Mouse (Mus musculus) heart, embryonic 16.5 days (tissue): ENCODE data around the gene Wnk2. TPM values are rescaled to one million over a fixed set of nuclear protein-coding genes. Genes with fewer than 3 reads are reported as not detected.

ENCODE experiments used
- ATAC-seq: fragments of 200-750 bp; cut with Nextera tagmentation; replicated peaks from 2 replicates; pipeline ENCODE4 v1.8.0; 2017; ENCODE audit warnings: moderate number of reproducible peaks; ENCODE audit not compliant: insufficient read depth, low FRiP score; ENCODE audit errors: extremely low read depth
- H3K27ac ChIP-seq: fragments of 300-500 bp; sonication (generic); 2 replicates; pipeline ENCODE4 v1.5.1; 2014; ENCODE audit warnings: mild to moderate bottlenecking, low read length, control low read depth, moderate library complexity
- H3K27me3 ChIP-seq: fragments of 300-500 bp; sonication (generic); 2 replicates; pipeline ENCODE4 v1.6.1; 2014; ENCODE audit warnings: low read length, mixed read lengths; ENCODE audit not compliant: control insufficient read depth, insufficient read depth
- H3K36me3 ChIP-seq: fragments of 300-500 bp; sonication (generic); 2 replicates; pipeline ENCODE4 v1.6.1; 2014; ENCODE audit not compliant: control insufficient read depth, insufficient read depth
- H3K4me1 ChIP-seq: fragments of 300-500 bp; sonication (generic); 2 replicates; pipeline ENCODE4 v1.6.1; 2014; ENCODE audit warnings: low read length, mixed read lengths; ENCODE audit not compliant: control insufficient read depth, insufficient read depth
- H3K4me2 ChIP-seq: fragments of 300-500 bp; sonication (generic); 2 replicates; pipeline ENCODE4 v1.6.1; 2014; ENCODE audit warnings: low read depth, mild to moderate bottlenecking, control low read depth, low read length
- H3K4me3 ChIP-seq: fragments of 300-500 bp; sonication (generic); 2 replicates; pipeline ENCODE4 v1.5.1; 2014; ENCODE audit warnings: mild to moderate bottlenecking, control low read depth, low read length
- H3K9ac ChIP-seq: fragments of 300-500 bp; sonication (generic); 2 replicates; pipeline ENCODE4 v1.6.1; 2014; ENCODE audit warnings: low read length, control low read depth
- H3K9me3 ChIP-seq: fragments of 300-500 bp; sonication (generic); replicated peaks from 2 replicates; pipeline ENCODE4 v1.6.1; 2016; ENCODE audit warnings: low read length; ENCODE audit not compliant: control insufficient read depth
- WGBS: fragments of 180-500 bp; shearing (Covaris S2); extraction: QIAGEN DNeasy Blood & Tissue Kit; methylation state at CpG from one replicate; pipeline ENCODE4 v1.1.7; 2014; 5-methylcytosine and 5-hydroxymethylcytosine counted together
- polyA plus RNA-seq: library from polyadenylated mRNA; unstranded; fragments of >200 nt; fragmentation: Nextera tagmentation; extraction: Ambion mirVana; gene quantifications from 2 replicates; pipeline ENCODE4 v1.2.1, GENCODE M21; 2015

Gene Wnk2
- polyA plus RNA-seq, 1 experiment from 2014 or later: 1.8 TPM

DNA sequence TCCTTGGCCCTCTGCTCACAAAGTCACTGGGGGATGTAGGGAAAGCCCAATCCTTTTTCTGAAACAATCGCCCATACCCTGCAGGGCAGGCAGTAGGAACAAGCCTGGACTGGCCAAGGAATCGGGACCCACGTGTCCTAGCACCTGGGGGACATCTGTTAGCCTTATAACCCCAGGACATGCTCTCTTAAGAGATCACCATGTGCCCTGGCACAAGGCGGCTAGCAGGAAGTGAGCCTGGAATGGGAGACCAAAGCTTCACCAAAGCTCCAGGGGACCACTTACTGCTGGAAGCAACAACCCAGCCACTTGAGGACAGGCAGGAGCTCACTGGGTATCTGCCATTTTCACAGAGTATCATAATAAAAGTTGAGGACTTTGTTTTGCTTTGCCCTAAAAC lies 63.0 kb downstream of the Wnk2 start:
- ATAC-seq: no peak
- Histone ChIP-seq H3K27ac (no peak overlapping the region), H3K9me3 (no peaks in the 10 kb centered on the region), H3K4me3 (no peak overlapping the region), H3K27me3 (no peaks in the 10 kb centered on the region), H3K9ac (no peak overlapping the region), H3K4me2 (no peak overlapping the region), H3K4me1 (peaks cover 15% of the 10 kb centered on the region), H3K36me3 (no peaks in the 10 kb centered on the region)
- 84% methylated on average over 4 of the region's 4 CpGs for WGBS

DNA sequence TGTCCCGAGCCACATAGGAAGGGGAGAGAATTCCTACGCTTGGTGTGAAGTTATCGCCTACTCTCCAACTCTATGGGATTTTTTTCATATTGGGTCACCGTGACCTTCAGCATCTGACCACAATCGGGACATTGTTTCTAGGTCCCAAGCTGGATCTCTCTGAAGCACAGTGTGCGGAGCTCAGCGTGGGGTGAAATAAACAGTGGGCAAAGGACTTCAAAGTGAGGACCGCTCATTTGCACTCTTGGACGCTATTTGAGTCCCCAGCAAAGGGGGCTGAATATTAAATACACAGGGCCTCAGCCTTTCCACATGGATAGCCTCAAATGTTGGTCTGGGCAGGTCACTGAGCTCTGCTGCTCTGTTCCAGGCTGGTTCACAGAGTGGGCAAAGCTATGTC lies 63.9 kb downstream of the Wnk2 start:
- Histone ChIP-seq H3K4me1 (peaks cover 15% of the 10 kb centered on the region), H3K4me2 (no peak overlapping the region), H3K9me3 (no peaks in the 10 kb centered on the region), H3K36me3 (no peaks in the 10 kb centered on the region), H3K4me3 (no peak overlapping the region), H3K9ac (no peak overlapping the region), H3K27me3 (no peaks in the 10 kb centered on the region), H3K27ac (no peak overlapping the region)
- 81% methylated on average over 9 of the region's 9 CpGs for WGBS
- no peak for ATAC-seq

DNA sequence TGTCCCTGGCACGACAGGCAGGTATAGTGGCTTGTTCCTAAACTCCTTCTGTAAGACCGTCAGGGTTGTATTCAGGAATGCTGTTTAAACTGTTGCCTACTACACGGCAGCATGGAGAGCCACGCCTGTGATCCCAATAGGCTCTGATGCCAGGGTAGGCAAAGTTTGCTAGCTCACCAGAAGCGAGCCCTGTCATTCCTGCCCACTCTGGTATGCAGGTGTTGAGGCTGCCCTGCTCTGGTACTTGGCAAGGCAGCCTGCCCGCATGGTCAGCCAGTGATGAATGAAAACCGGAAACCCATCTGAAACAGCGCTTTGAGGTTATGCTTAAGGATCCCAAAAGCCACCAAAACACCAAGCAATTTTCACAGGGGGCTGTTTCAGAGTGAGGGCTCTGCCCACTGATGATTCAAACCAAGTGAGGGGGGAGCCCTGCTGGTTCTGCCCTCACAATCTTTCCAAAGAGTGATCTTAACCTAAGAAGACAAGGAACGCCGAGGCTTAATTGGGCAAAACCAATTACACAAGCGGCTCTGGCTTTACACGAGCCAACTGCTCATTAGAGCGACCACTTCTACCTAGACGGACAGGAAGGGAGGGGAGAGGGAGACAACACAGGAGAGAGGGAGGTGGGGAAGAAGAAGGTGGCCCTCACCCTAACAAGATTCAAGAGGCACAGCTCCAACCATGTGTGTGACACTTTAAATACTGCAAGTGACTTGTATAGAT lies 65.5 kb downstream of the Wnk2 start:
- H3K36me3 ChIP-seq: no peaks in the 10 kb centered on the region
- no peak overlapping the region for H3K27ac ChIP-seq
- H3K4me2 ChIP-seq: no peak overlapping the region
- no peak for ATAC-seq
- H3K4me1 ChIP-seq: peaks cover 10% of the 10 kb centered on the region
- H3K9ac ChIP-seq: no peak overlapping the region
- H3K9me3 ChIP-seq: no peaks in the 10 kb centered on the region
- H3K4me3 ChIP-seq: no peak overlapping the region
- H3K27me3 ChIP-seq: no peaks in the 10 kb centered on the region
- 84% methylated on average over 14 of the region's 14 CpGs for WGBS

DNA sequence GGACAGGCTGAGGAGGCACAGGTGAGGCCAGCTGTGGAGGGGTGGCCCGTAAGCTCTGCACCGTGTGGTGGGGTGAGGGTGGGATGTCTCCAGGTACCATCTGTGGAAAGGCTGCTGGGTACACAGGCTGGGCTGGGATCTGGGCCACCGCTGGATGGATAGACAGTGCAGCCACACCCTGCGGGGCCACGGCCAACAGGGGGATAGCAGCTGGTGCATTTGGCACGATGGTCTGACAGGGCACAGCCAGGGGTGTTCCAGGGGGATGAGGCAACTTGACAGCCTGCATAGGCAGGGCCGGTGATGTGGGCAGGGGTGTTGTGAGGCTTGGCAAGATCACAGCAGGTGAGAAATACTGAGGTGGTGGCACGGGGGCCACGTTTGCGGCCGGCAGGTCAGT lies 71.6 kb downstream of the Wnk2 start:
- H3K27ac ChIP-seq: no peak overlapping the region

DNA sequence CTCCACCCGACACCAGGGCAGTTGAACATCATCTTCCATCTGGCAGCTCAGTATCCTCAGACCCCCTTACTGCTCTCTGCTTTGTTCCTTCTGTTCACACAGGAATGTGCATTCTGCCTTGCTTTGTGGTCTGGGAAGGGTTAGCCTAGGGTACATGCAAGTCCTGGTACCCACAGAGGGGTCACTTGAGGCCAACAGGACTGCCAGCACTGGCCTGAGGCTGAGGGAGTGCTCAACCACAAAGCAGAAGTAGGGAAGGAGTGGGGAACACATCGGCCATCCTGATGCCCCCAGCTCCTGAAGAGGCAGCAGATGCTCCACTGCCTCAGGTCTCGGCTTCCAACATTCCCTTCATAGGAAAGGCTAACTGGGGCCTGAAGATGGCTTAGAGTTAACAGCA lies 72.4 kb downstream of the Wnk2 start:
- Histone ChIP-seq H3K4me1 (no peaks in the 10 kb centered on the region), H3K27ac (no peak overlapping the region), H3K9ac (no peak overlapping the region), H3K9me3 (no peaks in the 10 kb centered on the region), H3K27me3 (no peaks in the 10 kb centered on the region), H3K4me3 (no peak overlapping the region), H3K36me3 (no peaks in the 10 kb centered on the region), H3K4me2 (no peak overlapping the region)
- 72% methylated on average over 3 of the region's 3 CpGs for WGBS
- no peak for ATAC-seq

More for the DNA sequence above, 71.6 kb downstream of the Wnk2 start:
- H3K36me3 ChIP-seq: no peaks in the 10 kb centered on the region
- WGBS: 82% methylated on average over 11 of the region's 11 CpGs
- H3K9me3 ChIP-seq: no peaks in the 10 kb centered on the region
- H3K4me2 ChIP-seq: no peak overlapping the region
- no peak overlapping the region for H3K4me3 ChIP-seq
- no peaks in the 10 kb centered on the region for H3K4me1 ChIP-seq
- no peak for ATAC-seq
- no peak overlapping the region for H3K9ac ChIP-seq
- H3K27me3 ChIP-seq: no peaks in the 10 kb centered on the region

DNA sequence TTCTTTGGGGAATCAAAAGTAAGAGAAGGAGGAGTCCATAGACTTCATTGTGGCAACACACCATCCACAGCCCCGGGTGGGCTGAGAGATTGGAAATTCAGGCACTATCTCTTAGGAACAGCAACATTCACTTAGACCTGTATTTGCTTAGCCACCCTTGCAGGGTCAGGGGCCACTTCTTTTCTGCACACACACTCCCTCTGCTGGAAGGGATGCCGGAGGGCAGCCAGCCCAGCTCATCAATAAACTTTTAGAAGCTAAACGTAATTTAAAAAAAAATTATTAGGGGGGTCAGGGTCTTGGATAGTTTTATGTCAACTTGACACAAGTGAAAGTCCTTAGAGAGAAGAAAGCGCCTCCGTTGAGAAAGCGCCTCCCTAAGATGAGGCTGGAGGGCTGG lies 74.5 kb downstream of the Wnk2 start:
- Histone ChIP-seq H3K9ac (no peak overlapping the region), H3K4me3 (no peak overlapping the region), H3K9me3 (no peaks in the 10 kb centered on the region), H3K27me3 (no peaks in the 10 kb centered on the region), H3K4me1 (no peaks in the 10 kb centered on the region), H3K36me3 (no peaks in the 10 kb centered on the region), H3K27ac (no peak overlapping the region), H3K4me2 (no peak overlapping the region)
- ATAC-seq: no peak
- 72% methylated on average over 6 of the region's 6 CpGs for WGBS

DNA sequence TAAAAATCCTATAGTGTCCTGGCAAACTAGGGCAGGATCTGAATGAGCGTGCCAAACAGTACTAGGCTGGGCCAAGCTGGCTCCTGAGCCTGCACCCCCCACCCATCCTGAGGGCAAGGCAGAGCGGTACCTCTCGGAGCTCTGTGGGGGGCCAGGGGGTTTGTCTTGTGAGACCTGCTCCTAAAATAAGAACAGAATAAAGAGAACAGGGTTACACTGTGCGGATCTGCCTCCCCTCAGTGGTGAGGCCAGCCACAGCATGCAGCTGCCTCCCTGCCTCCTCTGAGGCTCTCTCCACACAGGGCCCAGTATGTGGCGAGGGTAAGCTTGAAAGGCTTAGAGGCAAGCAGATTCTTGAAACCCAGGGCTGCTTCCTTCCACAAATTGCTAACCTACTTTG lies 76.0 kb downstream of the Wnk2 start:
- WGBS: 82% methylated on average over 5 of the region's 5 CpGs

DNA sequence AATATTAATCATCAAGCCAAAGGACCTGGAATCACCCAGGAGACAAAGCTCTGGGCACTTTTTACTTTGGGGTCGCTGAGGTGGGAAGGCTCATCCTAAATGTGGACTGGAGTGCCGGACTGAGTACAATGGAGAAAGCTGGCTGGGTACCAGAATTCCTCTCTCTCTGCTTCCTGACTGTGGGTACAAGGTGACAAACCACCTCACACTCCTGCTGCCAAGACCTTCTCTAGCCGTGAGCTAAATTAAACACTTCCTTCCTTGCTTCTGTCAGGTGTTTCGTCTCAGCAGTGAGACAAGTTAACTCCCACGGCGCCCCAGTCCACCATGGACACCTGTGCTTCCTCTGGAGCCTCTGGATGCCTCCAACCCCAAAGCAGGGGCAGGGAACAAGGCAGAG lies 77.8 kb downstream of the Wnk2 start:
- no peak overlapping the region for H3K9ac ChIP-seq
- H3K27ac ChIP-seq: no peak overlapping the region
- no peak overlapping the region for H3K4me2 ChIP-seq
- H3K27me3 ChIP-seq: no peaks in the 10 kb centered on the region
- no peak overlapping the region for H3K4me3 ChIP-seq
- no peaks in the 10 kb centered on the region for H3K9me3 ChIP-seq
- no peaks in the 10 kb centered on the region for H3K36me3 ChIP-seq
- no peaks in the 10 kb centered on the region for H3K4me1 ChIP-seq
- 52% methylated on average over 6 of the region's 6 CpGs for WGBS
- no peak for ATAC-seq

More for the DNA sequence above, 76.0 kb downstream of the Wnk2 start:
- Histone ChIP-seq H3K9ac (no peak overlapping the region), H3K9me3 (no peaks in the 10 kb centered on the region), H3K4me3 (no peak overlapping the region), H3K27ac (no peak overlapping the region), H3K27me3 (no peaks in the 10 kb centered on the region), H3K4me2 (no peak overlapping the region), H3K4me1 (no peaks in the 10 kb centered on the region), H3K36me3 (no peaks in the 10 kb centered on the region)
- ATAC-seq: no peak

DNA sequence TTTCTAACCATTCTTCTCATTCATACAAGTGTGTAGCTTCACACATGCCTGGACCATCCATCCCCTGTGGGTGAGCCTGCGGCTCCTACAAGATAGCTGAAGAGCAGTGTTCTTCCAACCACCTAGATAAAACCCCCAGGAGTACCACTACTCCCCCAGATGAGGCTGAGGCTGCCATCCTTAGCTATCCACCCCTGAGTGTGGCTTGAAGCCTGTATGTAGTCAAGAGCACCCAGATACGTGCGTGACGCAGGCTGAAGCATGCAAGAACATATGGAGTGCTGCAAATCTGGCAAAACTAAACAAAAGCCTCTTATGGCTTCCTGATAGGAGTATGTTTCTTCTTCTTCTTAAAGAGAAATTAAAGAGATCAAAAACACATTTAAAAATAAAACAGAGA lies 78.4 kb downstream of the Wnk2 start:
- no peaks in the 10 kb centered on the region for H3K36me3 ChIP-seq
- no peak overlapping the region for H3K9ac ChIP-seq
- 84% methylated on average over 4 of the region's 4 CpGs for WGBS
- no peaks in the 10 kb centered on the region for H3K9me3 ChIP-seq
- no peak overlapping the region for H3K27ac ChIP-seq
- H3K27me3 ChIP-seq: no peaks in the 10 kb centered on the region
- ATAC-seq: no peak
- H3K4me3 ChIP-seq: no peak overlapping the region
- H3K4me2 ChIP-seq: no peak overlapping the region
- no peaks in the 10 kb centered on the region for H3K4me1 ChIP-seq
